Mouse (Mus musculus) kidney, adult 9 months (tissue): ENCODE data around the gene Gm3573.
"Not testable (repeated sequence)": the region's sequence is repeated elsewhere in the genome, so short reads cannot be mapped to it uniquely, and the experiment has no call there.

Source experiments
- DNase-seq: peaks from one replicate; pipeline ENCODE4 v3.0.0; 2022

Gene Gm3573

DNA sequence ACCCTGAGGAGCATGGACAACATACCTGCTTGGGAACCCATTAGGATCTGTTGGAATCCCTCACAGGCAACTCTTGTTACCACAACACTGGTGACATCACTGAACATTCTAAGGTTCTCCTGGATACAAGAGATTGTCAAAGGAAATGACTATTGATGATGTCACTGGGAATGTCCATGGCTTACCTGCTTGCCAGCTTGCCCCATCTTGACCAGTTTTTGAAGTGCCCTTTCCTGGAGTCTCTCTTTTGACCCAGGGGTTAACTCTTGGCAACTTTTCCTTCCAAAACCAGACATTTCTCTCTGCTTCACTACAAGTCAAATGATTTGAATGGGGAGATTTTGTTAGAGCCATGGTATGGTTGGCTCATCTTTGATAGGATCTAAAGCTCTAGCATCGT is at the start of gene Gm3573:
Gm3573 (minus strand) TSS at position 101 of the 400 bp plus-strand sequence.
- DNase-seq, result not testable (repeated sequence)

DNA sequence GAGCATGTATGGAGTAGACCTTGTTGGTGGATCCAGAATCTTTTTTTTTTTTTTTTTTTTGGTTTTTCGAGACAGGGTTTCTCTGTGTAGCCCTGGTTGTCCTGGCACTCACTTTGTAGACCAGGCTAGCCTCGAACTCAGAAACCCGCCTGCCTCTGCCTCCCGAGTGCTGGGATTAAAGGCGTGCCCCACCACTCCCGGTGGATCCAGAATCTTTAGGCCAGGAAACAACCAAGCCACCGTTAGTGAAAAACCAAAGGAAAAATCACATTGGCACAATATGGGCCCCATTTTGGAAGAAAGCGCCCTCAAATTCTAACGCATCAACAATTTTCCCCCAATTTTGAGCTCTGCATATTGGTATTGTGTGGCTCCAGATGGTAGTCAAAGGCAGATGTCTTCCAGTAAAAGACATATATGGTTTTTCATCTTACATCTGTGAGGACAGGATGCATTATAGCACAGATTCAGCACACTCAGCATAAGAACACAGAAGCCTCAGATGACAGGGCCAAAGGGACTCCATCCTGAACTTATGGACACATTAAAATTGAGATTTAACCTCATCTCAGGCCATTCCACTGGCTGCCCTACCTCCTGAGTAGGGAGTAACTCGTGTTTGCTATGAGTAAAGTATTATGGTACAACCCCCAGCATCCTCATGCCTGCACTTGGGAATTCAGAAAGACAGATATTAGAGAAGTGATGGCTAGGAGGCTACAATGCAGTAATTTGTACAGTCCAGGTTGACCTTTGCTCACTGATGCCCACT is 26.4 kb upstream of the Gm3573 start:
- DNase-seq, result not testable (repeated sequence)

DNA sequence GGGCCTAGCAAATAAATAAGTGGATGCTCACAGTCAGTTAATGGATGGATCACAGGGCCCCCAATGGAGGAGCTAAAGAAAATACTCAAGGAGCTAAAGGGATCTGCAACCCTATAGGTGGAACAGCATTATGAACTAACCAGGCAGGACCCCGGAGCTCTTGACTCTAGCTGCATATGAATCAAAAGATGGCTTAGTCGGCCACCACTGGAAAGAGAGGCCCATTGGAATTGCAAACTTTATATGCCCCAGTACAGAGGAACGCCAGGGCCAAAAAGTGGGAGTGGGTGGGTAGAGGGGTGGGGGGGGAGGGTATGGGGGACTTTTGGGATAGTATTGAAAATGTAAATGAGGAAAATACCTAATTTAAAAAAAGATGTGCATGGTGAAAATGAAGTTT is 6.7 kb downstream of the Gm3573 start:
- peak; percentile 6 for DNase-seq

DNA sequence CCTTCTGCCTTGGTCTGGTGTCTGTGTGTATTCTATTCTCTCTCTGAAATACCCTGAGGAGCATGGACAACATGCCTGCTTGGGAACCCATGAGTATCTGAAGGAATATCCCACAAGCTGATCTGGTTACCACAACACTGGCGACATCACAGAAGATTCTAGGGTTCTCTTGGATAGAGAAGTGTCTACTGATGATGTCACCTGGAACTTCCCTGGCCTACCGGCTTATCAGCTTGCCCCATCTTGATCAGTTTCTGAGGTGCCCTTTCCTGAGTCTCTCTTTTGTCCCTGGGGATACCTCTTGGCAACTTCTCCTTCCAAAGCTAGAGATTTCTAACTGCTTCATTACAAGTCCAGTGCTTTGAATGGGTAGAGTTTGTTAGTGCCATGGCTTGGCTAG is 28.1 kb downstream of the Gm3573 start, which contains the start of gene Gm17027:
Gm17027 (minus strand) TSS at position 101 of the 400 bp plus-strand sequence.
- not testable (repeated sequence) for DNase-seq
